Mouse (Mus musculus): ENCODE data around the gene Smim5.
A peak's percentile ranks its signal among the peaks of the same experiment; 100 is the strongest.
"Not testable (repeated sequence)": the region's sequence is repeated elsewhere in the genome, so short reads cannot be mapped to it uniquely, and the experiment has no call there.

Smim5 gene

GRCm38 (mm10) chr11:115899486-115900266 is at the start of gene Smim5:
TSS of gene Smim5 (plus strand) at chr11:115899966.
- DNase-seq (ENCODE audit: low spot score), result peak; percentile 71

- no peak for DNase-seq (ENCODE audit: low spot score)
Observed at GRCm38 (mm10) chr11:115854674-115855073, 45.1 kb upstream of the Smim5 start.

GRCm38 (mm10) chr11:115857146-115857545 is 42.6 kb upstream of the Smim5 start:
- not testable (repeated sequence) for DNase-seq (ENCODE audit: low spot score)

GRCm38 (mm10) chr11:115857936-115858335 is 41.8 kb upstream of the Smim5 start:
- DNase-seq (ENCODE audit: low spot score), result no peak

GRCm38 (mm10) chr11:115858354-115858753 is 41.4 kb upstream of the Smim5 start, which contains the start of gene Myo15b:
TSS of gene Myo15b (plus strand) at chr11:115858406.
- DNase-seq (ENCODE audit: low spot score), result no peak

- peak; percentile 80 for DNase-seq (ENCODE audit: low spot score)
Observed at GRCm38 (mm10) chr11:115859143-115859945, 40.4 kb upstream of the Smim5 start.

- DNase-seq (ENCODE audit: low spot score), result no peak
Observed at GRCm38 (mm10) chr11:115863895-115864294, 35.9 kb upstream of the Smim5 start.

- DNase-seq (ENCODE audit: low spot score), result no peak
Observed at GRCm38 (mm10) chr11:115869393-115869792, 30.4 kb upstream of the Smim5 start.

GRCm38 (mm10) chr11:115872437-115872836 is 27.3 kb upstream of the Smim5 start:
- DNase-seq (ENCODE audit: low spot score), result no peak

GRCm38 (mm10) chr11:115875935-115876334 is 23.8 kb upstream of the Smim5 start:
- no peak for DNase-seq (ENCODE audit: low spot score)

GRCm38 (mm10) chr11:115876438-115876837 is 23.3 kb upstream of the Smim5 start:
- DNase-seq (ENCODE audit: low spot score), result no peak

GRCm38 (mm10) chr11:115877174-115877755 is 22.5 kb upstream of the Smim5 start:
- no peak for DNase-seq (ENCODE audit: low spot score)

- no peak for DNase-seq (ENCODE audit: low spot score)
Observed at GRCm38 (mm10) chr11:115878071-115878470, 21.7 kb upstream of the Smim5 start.

- DNase-seq (ENCODE audit: low spot score), result no peak
Observed at GRCm38 (mm10) chr11:115881002-115881401, 18.8 kb upstream of the Smim5 start.

GRCm38 (mm10) chr11:115883251-115883650 is 16.5 kb upstream of the Smim5 start:
- DNase-seq (ENCODE audit: low spot score), result no peak

- DNase-seq (ENCODE audit: low spot score), result no peak
Observed at GRCm38 (mm10) chr11:115884361-115884760, 15.4 kb upstream of the Smim5 start.

GRCm38 (mm10) chr11:115885281-115885680 is 14.5 kb upstream of the Smim5 start:
- DNase-seq (ENCODE audit: low spot score), result no peak

GRCm38 (mm10) chr11:115886446-115886845 is 13.3 kb upstream of the Smim5 start:
- DNase-seq (ENCODE audit: low spot score), result peak; percentile 77

- no peak for DNase-seq (ENCODE audit: low spot score)
Observed at GRCm38 (mm10) chr11:115888020-115888419, 11.7 kb upstream of the Smim5 start.

GRCm38 (mm10) chr11:115889159-115889558 is 10.6 kb upstream of the Smim5 start:
- no peak for DNase-seq (ENCODE audit: low spot score)

GRCm38 (mm10) chr11:115892213-115892612 is 7.6 kb upstream of the Smim5 start:
- no peak for DNase-seq (ENCODE audit: low spot score)

- DNase-seq (ENCODE audit: low spot score), result no peak
Observed at GRCm38 (mm10) chr11:115893071-115893470, 6.7 kb upstream of the Smim5 start.

Measured in ovary, adult 18-20 months (tissue).